Mouse (Mus musculus) lung, embryonic 15.5 days (tissue): ENCODE results near the gene Grik4. TPM values are rescaled to one million over a fixed set of nuclear protein-coding genes. Genes with fewer than 3 reads are reported as not detected.
"Not testable (repeated sequence)": the region's sequence is repeated elsewhere in the genome, so short reads cannot be mapped to it uniquely, and the experiment has no call there.

Experiments used
- ATAC-seq: fragments of 200-750 bp; cut with Nextera tagmentation; 2 replicates; pipeline ENCODE4 v1.8.0; 2017; ENCODE audit warnings: moderate number of reproducible peaks, borderline replicate concordance; ENCODE audit not compliant: low FRiP score, low TSS enrichment; ENCODE audit errors: extremely low read depth
- H3K27ac ChIP-seq: fragments of 300-500 bp; sonication (generic); 2 replicates; pipeline ENCODE4 v1.5.1; 2015; ENCODE audit warnings: moderate library complexity, mild to moderate bottlenecking, inconsistent platforms
- H3K27me3 ChIP-seq: fragments of 300-500 bp; sonication (generic); 2 replicates; pipeline ENCODE4 v1.6.1; 2015; ENCODE audit warnings: inconsistent platforms
- H3K36me3 ChIP-seq: fragments of 300-500 bp; sonication (generic); 2 replicates; pipeline ENCODE4 v1.6.1; 2015; ENCODE audit warnings: inconsistent platforms
- H3K4me1 ChIP-seq: fragments of 300-500 bp; sonication (generic); 2 replicates; pipeline ENCODE4 v1.6.1; 2015; ENCODE audit warnings: inconsistent platforms
- H3K4me2 ChIP-seq: fragments of 300-500 bp; sonication (generic); 2 replicates; pipeline ENCODE4 v1.6.1; 2015; ENCODE audit warnings: inconsistent platforms, mild to moderate bottlenecking, moderate library complexity
- H3K4me3 ChIP-seq: fragments of 300-500 bp; sonication (generic); 2 replicates; pipeline ENCODE4 v1.5.1; 2015; ENCODE audit warnings: mild to moderate bottlenecking, inconsistent platforms
- H3K9ac ChIP-seq: fragments of 300-500 bp; sonication (generic); 2 replicates; pipeline ENCODE4 v1.6.1; 2015; ENCODE audit warnings: inconsistent platforms
- H3K9me3 ChIP-seq: fragments of 300-500 bp; sonication (generic); 2 replicates; pipeline ENCODE4 v1.6.1; 2016; ENCODE audit warnings: inconsistent platforms
- WGBS: fragments of 180-500 bp; shearing (Covaris S2); methylation state at CpG from one replicate; pipeline ENCODE4 v1.1.7; 2015; 5-methylcytosine and 5-hydroxymethylcytosine counted together
- polyA plus RNA-seq: library from polyadenylated mRNA; unstranded; fragments of >200 nt; fragmentation: Nextera tagmentation; extraction: Ambion mirVana; gene quantifications from 2 replicates; pipeline ENCODE4 v1.2.1, GENCODE M21; 2015

Grik4 gene
- polyA plus RNA-seq = 3.1 and 3.2 TPM in 2 replicates

DNA sequence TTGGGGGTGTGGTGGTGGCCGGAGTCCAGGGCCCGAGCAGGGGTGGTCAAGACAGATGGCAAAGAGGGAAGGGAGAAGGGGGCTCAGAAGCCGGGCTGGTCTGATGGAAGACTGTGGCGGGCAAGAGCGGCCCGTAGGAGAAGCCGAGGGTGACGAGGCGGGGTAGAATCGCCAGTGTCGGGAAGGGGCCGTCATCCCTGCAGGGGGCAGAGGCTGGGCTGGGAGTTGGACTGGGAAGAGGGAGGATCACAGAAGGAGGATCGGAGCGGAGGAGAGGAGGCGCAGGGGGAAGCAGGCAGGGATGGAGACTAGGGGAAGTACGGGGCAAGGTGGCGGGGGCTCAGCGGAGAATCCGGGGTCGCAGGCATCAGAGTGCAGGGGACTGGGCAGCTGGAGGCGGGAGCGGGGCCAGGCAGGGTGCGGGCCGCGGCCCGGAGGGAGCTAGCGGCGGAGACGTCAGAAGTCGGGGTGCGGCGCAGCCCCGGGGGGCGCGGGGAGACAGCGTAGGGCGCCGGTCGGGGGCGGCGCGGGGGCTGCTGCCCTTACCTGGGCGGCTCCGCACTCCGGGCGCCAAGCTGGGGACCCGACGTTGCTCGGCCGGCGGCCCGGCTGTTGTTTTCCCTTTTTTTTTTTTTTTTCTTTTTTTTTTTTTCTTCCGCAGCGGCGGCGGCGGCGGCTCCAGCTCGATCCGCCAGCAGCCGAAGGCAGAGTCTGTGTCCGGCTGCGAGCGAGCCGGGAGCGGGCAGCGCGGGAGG lies at the start of gene Grik4:
Gene Grik4, minus strand, starts transcription at position 713 of the 755 bp plus-strand sequence.
- under 1% methylated on average over 54 of the region's 68 CpGs for WGBS
- H3K36me3 ChIP-seq = no peaks in the 10 kb centered on the region
- ATAC-seq = peak; percentile 76
- H3K9me3 ChIP-seq = no peaks in the 10 kb centered on the region
- H3K27me3 ChIP-seq = peaks cover 7% of the 10 kb centered on the region; the same call in 1 of the 2 replicates
- H3K4me2 ChIP-seq = peak within 1 kb of the TSS; percentile 100
- H3K27ac ChIP-seq = peak within 1 kb of the TSS; percentile 63
- peak within 1 kb of the TSS; percentile 81 for H3K4me3 ChIP-seq
- H3K9ac ChIP-seq = peak within 1 kb of the TSS; percentile 82
- H3K4me1 ChIP-seq = peaks cover 26% of the 10 kb centered on the region

DNA sequence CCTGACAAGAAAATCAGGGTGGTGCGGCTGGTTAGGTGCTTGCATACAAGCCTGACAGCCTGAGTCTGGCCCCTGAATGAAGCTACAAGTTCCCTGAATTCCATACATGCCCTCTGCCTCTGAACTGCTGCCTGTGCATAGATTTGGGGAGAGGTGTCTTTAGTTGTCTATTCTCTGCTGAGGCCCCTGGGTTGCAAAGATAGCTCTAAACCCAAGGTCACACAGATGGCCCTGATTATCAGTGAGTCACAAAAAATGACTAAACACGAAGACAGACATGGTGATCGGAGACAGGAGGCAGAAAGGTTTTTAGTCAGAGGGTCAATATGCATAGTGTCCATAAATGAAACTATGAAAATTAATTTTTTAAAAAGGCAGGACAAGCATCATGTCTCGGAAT lies 49.4 kb upstream of the Grik4 start:
- H3K9ac ChIP-seq = no peak overlapping the region
- WGBS = 83% methylated on average over 4 of the region's 4 CpGs
- H3K4me3 ChIP-seq = no peak overlapping the region
- no peaks in the 10 kb centered on the region for H3K9me3 ChIP-seq
- H3K27ac ChIP-seq = no peak overlapping the region
- ATAC-seq = no peak
- H3K27me3 ChIP-seq = no peaks in the 10 kb centered on the region
- H3K36me3 ChIP-seq = peaks cover 72% of the 10 kb centered on the region
- no peak overlapping the region for H3K4me2 ChIP-seq
- H3K4me1 ChIP-seq = no peaks in the 10 kb centered on the region

- peaks cover 59% of the 10 kb centered on the region for H3K36me3 ChIP-seq
- no peak overlapping the region for H3K27ac ChIP-seq
- H3K4me1 ChIP-seq = no peaks in the 10 kb centered on the region
- no peak for ATAC-seq
- H3K4me3 ChIP-seq = no peak overlapping the region
- no peak overlapping the region for H3K4me2 ChIP-seq
- no peaks in the 10 kb centered on the region for H3K27me3 ChIP-seq
- WGBS = 77% methylated on average over 4 of the region's 4 CpGs
- H3K9ac ChIP-seq = no peak overlapping the region
- H3K9me3 ChIP-seq = no peaks in the 10 kb centered on the region
These were observed 43.7 kb upstream of the Grik4 start for GRCm38 (mm10) chr9:42987988-42988387.

- 63% methylated on average over 11 of the region's 11 CpGs for WGBS
- peaks cover 70% of the 10 kb centered on the region for H3K36me3 ChIP-seq
These were observed 24.7 kb upstream of the Grik4 start for GRCm38 (mm10) chr9:42968894-42969521.

GRCm38 (mm10) chr9:42967731-42968130 lies 23.4 kb upstream of the Grik4 start:
- no peaks in the 10 kb centered on the region for H3K9me3 ChIP-seq
- no peak for ATAC-seq
- no peak overlapping the region for H3K9ac ChIP-seq
- H3K4me2 ChIP-seq = no peak overlapping the region
- H3K36me3 ChIP-seq = peaks cover 64% of the 10 kb centered on the region
- H3K27ac ChIP-seq = no peak overlapping the region
- no peaks in the 10 kb centered on the region for H3K27me3 ChIP-seq
- H3K4me3 ChIP-seq = no peak overlapping the region
- WGBS = 79% methylated on average over 9 of the region's 9 CpGs
- no peaks in the 10 kb centered on the region for H3K4me1 ChIP-seq

More at GRCm38 (mm10) chr9:42968894-42969521, 24.7 kb upstream of the Grik4 start:
- Histone ChIP-seq H3K9me3 (no peaks in the 10 kb centered on the region), H3K4me2 (no peak overlapping the region), H3K9ac (no peak overlapping the region), H3K27me3 (no peaks in the 10 kb centered on the region), H3K4me3 (no peak overlapping the region), H3K4me1 (no peaks in the 10 kb centered on the region), H3K27ac (no peak overlapping the region)
- no peak for ATAC-seq

DNA sequence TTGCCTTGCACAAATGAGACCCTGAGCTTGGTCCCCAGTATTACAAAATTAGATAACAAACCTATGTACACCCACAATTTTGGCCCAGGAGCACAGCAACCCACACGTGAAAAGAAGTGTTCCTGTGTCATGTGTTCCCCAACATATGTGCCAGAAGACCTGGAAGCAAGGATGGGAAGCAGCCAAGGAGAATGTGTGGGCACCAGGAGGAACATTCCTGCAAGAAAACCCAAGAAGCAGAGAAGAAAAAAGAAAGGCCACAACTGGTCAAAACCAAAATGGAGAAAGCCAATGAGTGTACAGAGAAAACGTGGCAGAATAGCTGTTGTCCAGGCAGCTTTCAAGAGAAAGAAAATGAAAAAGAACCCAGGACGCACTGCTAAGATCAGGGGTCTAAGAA lies 20.5 kb upstream of the Grik4 start:
- H3K4me3 ChIP-seq = not testable (repeated sequence)

GRCm38 (mm10) chr9:42964366-42964765 lies 20.1 kb upstream of the Grik4 start:
- no peak overlapping the region for H3K4me3 ChIP-seq
- H3K27ac ChIP-seq = no peak overlapping the region
- WGBS = 82% methylated on average over 12 of the region's 12 CpGs
- no peaks in the 10 kb centered on the region for H3K9me3 ChIP-seq
- no peak overlapping the region for H3K9ac ChIP-seq
- ATAC-seq = no peak
- H3K4me2 ChIP-seq = no peak overlapping the region
- no peaks in the 10 kb centered on the region for H3K4me1 ChIP-seq
- peaks cover 30% of the 10 kb centered on the region for H3K36me3 ChIP-seq
- H3K27me3 ChIP-seq = no peaks in the 10 kb centered on the region

More for the DNA sequence above, 20.5 kb upstream of the Grik4 start:
- not testable (repeated sequence) for H3K9ac ChIP-seq, H3K9me3 ChIP-seq, H3K4me1 ChIP-seq, H3K27ac ChIP-seq, ATAC-seq, H3K27me3 ChIP-seq, H3K4me2 ChIP-seq
- H3K36me3 ChIP-seq = peaks cover 35% of the 10 kb centered on the region
- 77% methylated on average over 3 of the region's 3 CpGs for WGBS

DNA sequence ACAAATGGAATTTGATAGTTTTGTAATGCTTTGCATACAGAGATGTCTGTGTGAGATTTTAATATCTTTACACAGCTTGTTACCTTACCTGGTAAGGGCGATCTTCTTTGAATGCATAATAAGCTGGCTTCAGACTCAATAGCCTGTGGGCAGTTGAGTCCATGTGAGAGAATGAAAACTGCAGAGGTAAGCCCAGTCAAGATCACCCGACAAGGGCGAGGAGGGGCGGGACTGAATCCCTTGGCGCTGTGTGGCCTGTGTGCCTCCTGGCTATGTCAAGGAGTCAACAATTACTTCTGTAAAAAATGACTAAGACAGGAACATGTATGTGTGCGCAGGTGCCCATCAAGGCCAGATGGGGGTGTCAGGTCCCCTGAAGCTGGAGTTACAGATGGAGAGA lies 18.2 kb upstream of the Grik4 start:
- no peaks in the 10 kb centered on the region for H3K4me1 ChIP-seq
- no peak overlapping the region for H3K4me3 ChIP-seq
- no peak overlapping the region for H3K27ac ChIP-seq
- no peaks in the 10 kb centered on the region for H3K9me3 ChIP-seq
- H3K9ac ChIP-seq = no peak overlapping the region
- no peak overlapping the region for H3K4me2 ChIP-seq
- no peaks in the 10 kb centered on the region for H3K27me3 ChIP-seq
- H3K36me3 ChIP-seq = peaks cover 15% of the 10 kb centered on the region; the same call in 1 of the 2 replicates
- 81% methylated on average over 6 of the region's 6 CpGs for WGBS
- ATAC-seq = no peak

- Histone ChIP-seq H3K4me1 (no peaks in the 10 kb centered on the region), H3K36me3 (0 out of 2 replicates have a peak, but pooled peaks cover 2% of the 10 kb centered on the region), H3K4me3 (no peak overlapping the region), H3K4me2 (no peak overlapping the region), H3K9ac (no peak overlapping the region), H3K27ac (no peak overlapping the region), H3K27me3 (no peaks in the 10 kb centered on the region), H3K9me3 (no peaks in the 10 kb centered on the region)
- whole genome bisulfite sequencing = 50% methylated on average over 7 of the region's 7 CpGs
- ATAC-seq = no peak
These were observed 14.1 kb upstream of the Grik4 start for GRCm38 (mm10) chr9:42958401-42958800.

GRCm38 (mm10) chr9:42948381-42948780 lies 4.1 kb upstream of the Grik4 start:
- Histone ChIP-seq H3K4me3 (no peak overlapping the region), H3K4me1 (peaks cover 3% of the 10 kb centered on the region), H3K27me3 (peaks cover under 1% of the 10 kb centered on the region; the same call in 1 of the 2 replicates), H3K9me3 (no peaks in the 10 kb centered on the region), H3K27ac (no peak overlapping the region), H3K36me3 (no peaks in the 10 kb centered on the region), H3K9ac (no peak overlapping the region), H3K4me2 (no peak overlapping the region)
- 78% methylated on average over 1 of the region's 1 CpGs for WGBS
- no peak for ATAC-seq

DNA sequence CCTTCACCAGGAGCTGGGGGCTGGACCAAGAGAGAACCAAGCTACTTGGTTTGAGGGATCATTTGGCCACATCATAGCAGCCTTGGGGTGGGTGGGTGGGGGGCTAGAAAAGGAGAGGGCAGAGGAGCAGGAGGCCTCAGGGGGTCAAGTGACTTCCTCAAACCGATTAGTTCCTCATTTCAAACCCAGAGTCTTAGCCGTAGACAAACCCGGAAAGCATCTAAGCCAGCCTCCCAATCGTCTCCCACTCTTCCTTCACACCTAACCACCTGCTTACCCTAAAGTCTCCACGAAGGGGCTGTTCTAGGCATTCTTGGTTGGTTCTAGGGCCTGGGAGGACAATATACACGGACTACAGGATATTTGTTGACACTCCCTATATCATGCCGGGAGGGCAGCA lies 881 bp upstream of the Grik4 start:
- H3K9ac ChIP-seq = no peak overlapping the region
- no peak overlapping the region for H3K27ac ChIP-seq
- no peak overlapping the region; the same call in 1 of the 2 replicates for H3K4me2 ChIP-seq
- no peak overlapping the region for H3K4me3 ChIP-seq
- peaks cover 7% of the 10 kb centered on the region; the same call in 1 of the 2 replicates for H3K27me3 ChIP-seq
- peaks cover 20% of the 10 kb centered on the region for H3K4me1 ChIP-seq
- WGBS = 70% methylated on average over 7 of the region's 7 CpGs
- H3K36me3 ChIP-seq = no peaks in the 10 kb centered on the region
- ATAC-seq = no peak
- no peaks in the 10 kb centered on the region for H3K9me3 ChIP-seq

GRCm38 (mm10) chr9:42944536-42945006 lies 278 bp upstream of the Grik4 start:
- H3K4me2 ChIP-seq = peak overlapping the region; percentile 100
- H3K4me1 ChIP-seq = peaks cover 21% of the 10 kb centered on the region
- peak overlapping the region; percentile 81 for H3K4me3 ChIP-seq
- ATAC-seq = peak; percentile 88
- H3K27ac ChIP-seq = 0 out of 2 replicates have a peak overlapping the region, but pooled peaks have one; percentile 20
- H3K9ac ChIP-seq = peak overlapping the region; percentile 82
- under 1% methylated on average over 49 of the region's 52 CpGs for WGBS
- H3K9me3 ChIP-seq = no peaks in the 10 kb centered on the region
- H3K36me3 ChIP-seq = no peaks in the 10 kb centered on the region
- peaks cover 7% of the 10 kb centered on the region; the same call in 1 of the 2 replicates for H3K27me3 ChIP-seq
